Mouse (Mus musculus): ENCODE data around the gene Pctp.

- TF ChIP-seq CTCF (IDR thresholded peaks at IDR 0.05; ENCODE audit: low read depth, low read length) (no peak), POLR2A (IDR thresholded peaks at IDR 0.05; ENCODE audit: extremely low read depth, insufficient read depth, low read length) (no peak)
Measured at GRCm38 (mm10) chr11:90002987-90003348, 274 bp upstream of the Pctp start.
